Mouse (Mus musculus) left cerebral cortex, postnatal 36 days (tissue): ENCODE data around the gene Parp12. TPM values are rescaled to one million over a fixed set of nuclear protein-coding genes. Genes with fewer than 3 reads are reported as not detected.
A peak's percentile ranks its signal among the peaks of the same experiment; 100 is the strongest.

Experiments
- DNase-seq, 2 experiments: peaks; one replicate each; pipeline ENCODE4 v3.0.0; 2021 to 2022; ENCODE audit warnings: low spot score in 2 of 2, mixed read lengths in 1 of 2
- intact Hi-C: fragments of 180-260 bp; cut with DNase I; formaldehyde crosslinking; loops from one replicate; pipeline ENCODE4 v1.15.1; 2025
- total RNA-seq, 2 experiments: library from RNA; stranded (reverse); gene quantifications; 2 replicates each; pipeline ENCODE4 v1.2.3; 2021

Gene Parp12
- total RNA-seq, 2 experiments from 2014 or later: 4.3 to 5.1 TPM

DNA sequence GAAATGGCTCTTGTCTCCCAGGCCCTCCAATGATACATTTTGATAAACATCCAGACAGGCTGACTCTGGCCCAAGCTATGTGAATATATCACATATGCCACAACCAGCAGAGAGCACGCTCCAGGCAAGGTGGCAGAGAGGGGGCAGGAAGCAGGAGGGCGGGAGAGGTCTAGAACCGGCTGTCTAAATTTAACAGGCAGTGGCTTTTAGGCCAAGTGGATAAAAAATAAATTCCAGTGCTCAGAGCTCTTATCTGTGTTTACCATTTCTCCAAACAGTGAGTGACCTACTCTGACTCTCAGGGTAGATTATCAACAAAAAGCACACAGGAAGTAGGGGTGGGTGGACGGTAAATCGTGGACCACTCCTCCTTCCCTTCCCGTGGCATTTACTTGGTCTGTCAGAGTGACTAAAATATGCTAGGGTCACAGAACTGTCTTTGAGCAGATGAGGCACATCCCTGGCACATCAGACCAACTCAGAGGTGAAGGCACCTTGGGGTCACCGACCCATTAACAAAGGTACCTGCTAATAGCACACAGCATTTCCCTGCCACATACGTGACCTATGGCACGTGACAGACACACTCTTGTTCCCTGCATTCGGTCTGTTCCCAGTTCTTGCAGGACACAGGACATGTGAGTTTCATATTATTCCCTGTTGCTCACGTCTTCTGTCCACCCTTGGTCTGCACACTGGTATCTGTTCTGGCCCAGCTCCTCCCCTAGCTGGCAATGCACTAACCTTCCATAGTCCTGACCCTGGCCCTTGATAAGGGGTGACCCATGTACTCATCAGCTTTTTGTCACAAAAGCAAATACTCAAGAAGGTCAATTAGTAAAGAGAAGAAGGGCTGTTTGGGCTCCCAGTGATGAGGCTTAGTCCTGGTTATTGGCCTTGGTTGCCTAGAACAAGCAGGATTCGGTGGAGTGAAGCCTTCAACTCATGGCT, 58.3 kb downstream of the Parp12 start:
- intact Hi-C loops: no loop called here
- DNase-seq: no peak

DNA sequence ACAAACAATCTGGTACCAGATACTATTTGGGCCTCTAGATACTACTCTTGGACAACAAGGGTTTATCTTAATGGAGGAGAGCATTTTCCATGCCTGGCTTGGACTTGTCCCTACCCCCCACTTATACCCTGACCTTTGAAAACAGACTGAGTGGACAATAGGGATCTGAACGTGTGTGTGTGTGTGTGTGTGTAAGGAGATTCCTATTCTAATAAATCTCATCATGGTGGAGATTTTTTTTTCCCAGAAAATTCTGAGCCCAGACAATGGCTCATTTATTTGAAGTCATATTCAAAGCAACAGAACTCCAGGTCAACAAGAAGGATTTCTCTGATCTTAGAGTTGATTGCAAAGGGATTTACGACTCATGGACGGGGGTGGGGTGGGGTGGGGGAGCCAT, 59.2 kb downstream of the Parp12 start:
- DNase-seq: no peak
- intact Hi-C loops: no loop called here

DNA sequence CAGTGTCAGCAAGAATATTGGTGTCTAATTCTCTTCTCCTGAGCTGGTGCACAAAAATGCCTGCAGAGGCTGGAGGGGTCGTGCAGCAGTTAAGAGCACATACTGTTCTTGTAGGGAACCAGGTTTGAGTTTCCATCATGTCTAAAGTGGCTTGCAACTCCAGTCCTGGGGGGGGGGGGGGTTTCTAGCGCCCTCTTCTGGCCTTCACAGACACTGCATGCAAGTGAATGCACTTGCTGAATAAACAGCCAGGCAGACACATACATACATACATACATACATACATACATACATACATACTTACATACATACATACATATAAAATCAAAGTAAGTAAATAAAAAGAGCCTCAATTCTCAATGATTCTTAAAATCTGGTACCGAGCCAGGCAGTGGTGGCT, 59.8 kb downstream of the Parp12 start:
- no peak for DNase-seq
- intact Hi-C loops: no loop called here

DNA sequence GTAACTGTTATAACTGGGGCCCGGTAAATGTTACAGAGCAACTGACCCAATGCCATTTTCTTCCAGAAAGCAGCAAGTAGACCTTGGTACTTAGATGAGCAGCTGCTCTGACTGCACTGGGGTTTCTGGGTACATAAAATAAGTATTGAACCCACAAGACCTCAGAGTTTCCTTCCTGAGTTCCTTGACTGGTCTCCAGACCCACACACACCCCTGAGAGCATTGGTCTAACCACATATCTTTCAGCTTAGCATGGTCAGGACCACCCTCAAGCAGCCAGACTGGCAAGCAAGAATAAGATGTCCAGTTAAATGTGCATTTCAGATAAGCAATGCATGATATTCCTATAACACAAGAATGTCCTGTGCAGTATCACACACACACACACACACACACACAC, 61.0 kb downstream of the Parp12 start:
- intact Hi-C loops: no loop called here
- no peak for DNase-seq

DNA sequence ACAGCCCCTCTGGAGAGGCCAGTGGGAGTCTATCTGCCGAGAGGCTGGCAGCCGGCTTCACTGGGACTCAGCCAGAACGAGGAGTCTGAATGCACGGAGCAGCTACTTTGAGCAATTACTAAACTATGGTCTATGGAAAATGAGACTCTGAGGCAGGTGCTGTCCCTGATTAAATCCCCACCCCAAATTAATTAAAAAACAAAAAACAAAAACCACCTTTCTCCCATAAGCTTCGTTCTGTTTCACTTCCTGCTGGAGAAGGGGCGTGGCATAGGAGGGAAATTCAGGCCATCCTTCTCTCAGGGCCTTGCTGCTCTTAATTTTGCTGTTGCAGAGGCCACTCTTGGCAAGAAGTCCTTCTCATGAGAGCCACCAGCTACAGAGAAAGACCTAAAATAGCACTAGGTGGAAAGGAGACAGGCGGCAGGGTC, 62.3 kb downstream of the Parp12 start:
- intact Hi-C loops: no loop called here
- DNase-seq: no peak

DNA sequence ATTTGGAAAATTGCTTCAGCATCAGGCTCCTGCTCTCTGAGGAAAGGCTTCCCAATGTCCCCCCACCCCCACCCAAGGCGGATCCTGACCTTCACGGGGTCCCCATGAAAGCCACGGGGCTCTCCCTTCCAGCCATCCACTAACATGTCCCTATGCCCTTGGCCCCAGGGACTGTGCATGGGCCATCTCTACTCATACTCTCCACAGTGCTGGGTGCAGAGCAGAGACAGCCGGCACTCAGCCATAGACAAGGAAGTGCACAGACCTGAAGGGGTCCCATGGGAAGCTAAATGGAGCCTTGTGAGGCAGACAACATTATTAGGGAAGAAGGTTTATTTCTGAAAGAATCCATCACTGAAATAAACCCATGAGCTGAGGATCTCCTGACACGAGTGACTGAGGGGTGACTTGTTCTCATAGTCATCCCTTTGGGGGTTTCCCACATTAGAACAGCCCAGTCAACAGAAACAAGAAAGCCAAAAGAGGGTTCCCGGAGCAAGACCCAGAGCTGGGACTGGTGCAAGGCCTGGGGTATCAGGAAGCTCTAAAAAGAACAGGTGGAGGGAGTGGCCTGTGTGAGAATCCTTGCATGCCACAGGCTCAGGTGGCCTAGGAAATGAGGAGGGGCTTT, 63.2 kb downstream of the Parp12 start:
- no peak for DNase-seq
- intact Hi-C loops: no loop called here

DNA sequence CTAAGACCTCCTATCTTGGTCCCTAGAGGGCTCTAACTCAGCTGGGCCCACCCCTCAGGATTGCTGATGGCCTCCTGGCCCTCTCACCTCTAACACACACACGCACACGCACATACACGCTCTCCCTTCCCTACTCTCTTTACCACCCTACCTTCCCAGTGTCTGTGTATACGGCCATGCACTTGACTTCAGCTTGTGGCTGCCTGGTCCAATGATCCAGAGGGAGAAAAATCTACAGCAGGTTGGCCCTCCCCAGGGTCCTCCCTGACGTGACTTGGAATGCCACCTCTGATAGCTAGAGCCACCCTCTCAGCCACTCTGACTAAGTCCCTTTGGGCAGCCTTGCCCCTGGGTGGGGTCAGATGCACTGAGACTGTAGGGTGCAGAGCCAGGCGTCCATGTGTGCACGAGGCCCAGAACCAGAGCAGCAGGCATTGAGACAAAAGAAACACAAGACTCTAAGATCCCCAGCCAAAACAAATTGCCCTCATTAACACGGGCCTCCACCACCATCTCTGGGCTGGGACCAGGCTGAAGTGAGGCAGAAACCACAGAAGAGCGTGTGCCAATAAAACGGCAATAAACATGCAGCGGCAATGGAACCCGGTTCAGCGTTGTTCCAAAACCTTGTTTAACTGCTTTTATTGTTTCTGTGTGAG, 63.8 kb downstream of the Parp12 start:
- no peak for DNase-seq
- intact Hi-C loops: no loop called here

DNA sequence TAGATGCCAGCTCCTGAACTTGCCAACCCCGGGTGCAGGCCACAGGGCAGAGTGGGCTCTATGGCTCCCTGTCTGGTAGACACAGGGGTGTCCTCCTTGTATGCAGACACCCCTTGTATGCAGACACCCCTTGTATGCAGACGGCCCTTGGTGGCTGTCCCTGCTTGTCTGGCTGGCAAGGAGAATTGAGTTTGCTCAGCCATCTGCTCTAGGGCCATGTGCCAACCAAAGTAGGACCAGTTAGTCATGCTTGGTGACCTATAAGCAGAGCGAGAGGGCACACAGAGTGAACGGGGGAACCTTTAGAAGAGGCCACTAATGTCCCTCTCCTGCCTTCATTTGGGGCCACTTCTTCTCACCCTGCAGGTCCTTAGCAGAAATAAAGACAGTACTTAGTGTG, 65.5 kb downstream of the Parp12 start:
- DNase-seq: no peak
- intact Hi-C loops: no loop called here

DNA sequence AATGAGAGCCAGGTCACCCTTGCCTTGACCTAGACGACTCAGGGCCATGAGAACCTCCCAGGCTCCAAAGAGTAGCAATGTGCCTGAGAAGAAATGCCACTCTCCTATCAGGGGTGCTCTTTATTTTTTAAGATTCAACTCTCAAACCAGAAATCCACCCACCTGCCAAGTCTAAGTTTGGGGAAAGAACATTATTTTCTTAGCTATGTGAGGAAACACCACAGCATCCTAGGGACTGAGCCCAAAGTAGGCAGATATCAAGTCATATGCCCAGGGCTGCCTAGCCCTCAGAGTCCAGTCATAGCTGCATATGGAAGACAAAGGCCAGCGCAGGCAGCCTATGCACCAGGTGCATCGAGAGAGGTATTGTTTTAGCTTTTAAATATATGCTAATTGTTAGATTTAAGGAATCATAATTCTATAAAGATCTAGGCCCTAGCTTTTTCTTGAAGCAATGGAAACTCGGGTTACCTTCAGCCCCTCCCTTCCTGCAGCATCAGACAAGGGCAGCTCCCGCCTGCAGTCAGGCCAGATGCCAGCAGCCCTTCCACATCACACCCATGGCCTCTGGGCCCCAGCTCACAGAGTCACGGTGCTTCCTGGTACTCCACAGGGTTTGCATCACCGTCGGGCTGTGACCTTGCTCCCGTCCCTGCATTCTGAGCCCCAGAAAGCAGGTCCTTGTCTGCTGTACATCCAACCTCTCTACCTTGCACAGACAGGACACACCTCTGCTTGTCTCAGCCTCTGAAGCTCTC, 66.2 kb downstream of the Parp12 start:
- DNase-seq: no peak

DNA sequence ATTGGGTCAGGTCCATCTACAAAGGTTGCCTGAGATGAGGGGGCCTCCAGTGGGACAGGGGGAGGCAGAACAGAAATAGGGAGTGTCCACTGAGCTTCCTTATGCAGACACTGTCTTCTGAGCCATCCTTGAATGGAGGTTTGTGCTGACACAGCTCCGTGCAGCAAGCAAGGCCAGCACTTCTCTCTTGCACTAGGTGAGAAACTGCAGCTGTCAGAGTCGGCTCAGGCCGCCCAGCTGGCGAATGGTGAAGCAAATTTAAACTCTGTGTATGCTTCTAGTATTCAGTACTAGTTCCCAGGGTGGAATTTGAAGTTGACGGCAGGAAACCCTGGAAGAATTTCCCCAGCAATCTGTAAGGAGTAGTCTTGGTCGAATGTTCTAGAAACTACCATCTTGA, 67.3 kb downstream of the Parp12 start:
- no peak for DNase-seq
- intact Hi-C loops: no loop called here

More for the DNA sequence above, 66.2 kb downstream of the Parp12 start:
- intact Hi-C loops: no loop called here

DNA sequence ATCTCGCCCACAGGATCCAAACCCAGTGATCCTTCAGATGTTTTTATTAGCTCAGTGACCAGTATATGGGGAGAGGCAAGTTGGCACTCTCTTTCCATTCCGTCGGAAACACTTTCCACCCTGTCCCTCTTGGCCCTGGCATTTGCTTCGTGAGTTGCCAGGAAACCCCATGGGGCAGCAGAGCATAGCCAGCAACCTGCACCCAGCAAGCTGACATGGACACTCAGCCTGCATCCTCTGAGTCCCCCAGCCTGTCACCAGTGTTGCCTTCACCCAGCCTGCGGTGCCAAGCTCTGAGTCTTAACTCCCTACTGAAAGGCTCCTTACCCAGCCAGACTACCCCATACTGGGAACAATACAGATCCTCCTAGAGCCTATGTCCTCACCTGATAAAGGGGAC, 69.0 kb downstream of the Parp12 start:
- DNase-seq: no peak
- intact Hi-C loops: no loop called here

DNA sequence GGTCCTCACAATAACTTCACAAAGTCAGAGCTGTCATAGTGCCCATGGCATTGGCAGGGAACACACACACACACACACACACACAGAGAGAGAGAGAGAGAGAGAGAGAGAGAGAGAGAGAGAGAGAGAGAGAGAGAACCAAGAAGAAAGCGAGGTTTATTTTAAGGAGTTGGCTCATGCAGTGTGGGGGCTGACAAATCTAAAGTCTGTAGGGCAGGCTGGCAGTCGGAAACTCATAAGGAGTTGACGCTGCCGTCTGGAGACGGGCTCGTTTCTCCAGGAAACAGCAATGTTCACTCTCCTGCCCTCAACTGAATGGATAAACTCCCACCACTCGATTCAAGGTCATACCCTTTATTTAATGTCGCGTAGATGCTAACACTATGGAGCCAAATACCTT, 77.7 kb downstream of the Parp12 start:
- intact Hi-C loops: no loop called here
- DNase-seq: peak in 1 of 2 experiments; percentile 23

Other genes starting within 250 kb of the Parp12 start
- gene Tbxas1, start 242.9 kb downstream of the Parp12 start, total RNA-seq: 1 to 10 TPM; 2.3 TPM
- 10 to 100 TPM; 52.4 to 60.9 TPM for gene Hipk2, start 242.2 kb downstream of the Parp12 start, total RNA-seq
- 10 to 100 TPM; 29.8 to 41.9 TPM for gene Kdm7a, start 88.4 kb upstream of the Parp12 start, total RNA-seq